Mouse (Mus musculus): ENCODE results near the gene Glis1.

DNA sequence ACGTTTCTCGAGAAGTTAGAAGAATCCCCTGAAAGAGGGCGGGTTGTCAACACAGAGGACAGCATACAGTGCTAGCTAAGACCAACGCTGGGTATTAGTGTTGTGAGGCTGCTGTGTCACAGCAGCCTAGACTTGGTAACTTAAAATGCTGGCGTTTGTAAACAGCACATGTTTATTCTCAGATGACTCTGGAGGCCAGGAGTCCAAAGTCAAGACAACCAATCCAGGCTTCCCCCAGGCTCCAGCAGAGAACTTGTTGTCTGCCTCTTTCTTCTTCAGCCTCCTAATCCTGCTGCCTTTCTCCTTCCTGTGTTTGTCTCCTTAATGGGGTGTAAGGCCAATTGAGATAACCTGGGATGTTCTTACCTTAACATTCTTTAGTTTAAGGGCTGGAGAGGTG is 110.5 kb downstream of the Glis1 start:
- TF ChIP-seq CTCF (IDR thresholded peaks at IDR 0.05; ENCODE audit: low read depth): no peak
- TF ChIP-seq EP300 (IDR thresholded peaks at IDR 0.05; ENCODE audit: low read depth): no peak

All from liver, embryonic 14.5 days (tissue).